Mouse (Mus musculus): ENCODE data around the gene Slc35f3.

GRCm38 (mm10) chr8:126301580-126301979, 3.2 kb downstream of the Slc35f3 start:
- no peak for TF ChIP-seq CTCF (IDR thresholded peaks at IDR 0.05; ENCODE audit: control insufficient read depth, insufficient read depth, insufficient replicate concordance, low read depth, low read length)
- no peak for TF ChIP-seq POLR2A (IDR thresholded peaks at IDR 0.05; ENCODE audit: control insufficient read depth, low read depth, low read length)

All from testis, adult 2 months (tissue).